Mouse (Mus musculus) A20 (cell line): ENCODE measurements around the gene Bcl2l14.

Source experiments
- DNase-seq: peaks from one replicate; pipeline ENCODE4 v3.0.0-alpha.2; 2011; ENCODE audit warnings: low read depth, low spot score

Gene Bcl2l14

DNA sequence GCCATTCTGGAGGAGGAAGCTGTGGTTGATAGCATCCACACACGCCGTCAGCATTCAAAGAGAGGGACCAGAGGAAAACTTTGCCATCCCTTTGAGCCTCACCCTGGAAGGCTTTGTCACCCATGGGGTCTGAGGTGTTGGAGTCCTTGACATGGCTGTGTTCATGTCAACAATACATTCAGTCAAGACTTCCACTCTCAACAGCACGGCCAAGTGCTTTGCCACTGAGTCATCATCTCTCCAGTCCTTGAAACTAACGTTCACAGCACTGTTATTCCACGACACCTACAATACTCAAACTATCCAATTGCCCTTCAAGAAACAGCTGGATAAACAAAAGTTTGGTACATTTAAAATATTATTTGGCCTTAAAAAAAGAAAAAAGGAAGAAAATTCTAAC lies 46.1 kb downstream of the Bcl2l14 start:
- no peak for DNase-seq

DNA sequence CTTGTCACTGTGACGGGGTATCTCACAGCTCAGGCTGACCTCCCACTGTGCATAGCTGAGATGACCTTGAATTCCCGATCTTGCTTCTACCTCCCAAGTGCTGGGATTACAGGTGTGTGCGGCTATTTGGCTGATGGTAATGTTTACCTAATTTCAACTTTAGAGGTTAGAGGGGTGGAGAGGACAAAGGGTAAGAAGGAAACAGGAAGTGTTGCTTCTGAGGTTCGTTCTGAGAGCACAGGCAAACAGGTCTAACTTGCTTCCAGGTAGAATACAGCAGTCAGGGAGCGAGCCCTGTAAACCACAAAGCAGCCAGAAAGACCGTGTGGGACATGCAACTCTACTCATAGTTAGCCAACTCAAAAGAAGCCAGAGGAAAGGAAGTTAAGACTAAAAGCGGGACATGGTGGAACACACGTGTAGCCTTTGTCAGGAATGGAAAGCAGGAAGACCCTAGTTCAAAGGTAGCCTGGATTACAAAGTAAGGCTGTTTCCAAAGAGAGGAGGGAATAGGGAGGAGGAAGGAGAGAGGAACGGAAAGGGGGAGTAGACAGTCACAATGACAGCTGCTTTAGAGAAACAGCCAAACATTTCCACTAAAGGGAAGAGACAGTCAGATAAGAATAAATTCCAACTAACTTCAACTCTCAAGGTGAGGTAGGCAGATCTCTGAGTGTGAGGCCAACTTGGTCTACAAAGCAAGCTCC lies 47.2 kb downstream of the Bcl2l14 start:
- peak; percentile 36 for DNase-seq

GRCm38 (mm10) chr6:134443925-134444324 lies 47.8 kb downstream of the Bcl2l14 start:
- no peak for DNase-seq

DNA sequence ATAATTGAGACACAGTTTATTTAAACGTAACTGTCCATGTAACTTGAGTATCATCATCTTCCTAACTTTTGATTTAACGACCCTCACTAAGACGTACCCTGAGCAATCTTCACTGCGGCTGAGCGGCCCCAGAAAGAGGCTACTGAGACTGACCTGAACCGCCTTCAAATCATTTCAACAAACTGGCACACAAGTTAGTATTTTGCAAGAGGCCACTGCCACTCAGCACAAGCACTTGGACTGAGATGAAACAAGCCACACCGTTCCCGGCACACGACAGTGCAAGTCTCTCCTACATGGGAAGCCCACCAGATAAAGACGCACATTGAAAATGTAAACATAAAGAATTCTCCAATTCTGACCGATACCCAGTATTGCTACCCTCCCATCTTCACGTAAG lies 52.3 kb downstream of the Bcl2l14 start:
- no peak for DNase-seq

DNA sequence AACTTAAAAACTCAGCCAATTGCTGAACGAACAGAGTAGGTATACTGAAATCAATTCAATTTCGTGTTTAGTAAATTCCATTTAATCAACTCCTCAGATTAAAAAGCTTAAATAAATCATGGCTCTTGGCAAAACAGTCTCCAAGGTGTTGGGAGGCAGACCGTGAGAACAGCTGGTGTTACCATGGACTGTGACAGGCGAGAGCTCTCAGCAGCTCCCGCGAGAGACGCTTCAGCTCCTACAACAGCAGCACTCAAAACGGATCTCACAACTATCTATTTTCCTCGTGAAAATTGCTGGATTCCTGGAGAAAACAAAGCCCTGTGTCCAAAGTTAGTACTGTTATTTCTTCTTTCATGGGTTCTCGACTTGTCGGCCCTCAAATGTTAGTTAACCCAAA lies 53.8 kb downstream of the Bcl2l14 start:
- no peak for DNase-seq

- no peak for DNase-seq
These were observed 54.6 kb downstream of the Bcl2l14 start for GRCm38 (mm10) chr6:134450661-134451119.

- DNase-seq = peak; percentile 21
These were observed 58.0 kb downstream of the Bcl2l14 start for GRCm38 (mm10) chr6:134454093-134454492.

DNA sequence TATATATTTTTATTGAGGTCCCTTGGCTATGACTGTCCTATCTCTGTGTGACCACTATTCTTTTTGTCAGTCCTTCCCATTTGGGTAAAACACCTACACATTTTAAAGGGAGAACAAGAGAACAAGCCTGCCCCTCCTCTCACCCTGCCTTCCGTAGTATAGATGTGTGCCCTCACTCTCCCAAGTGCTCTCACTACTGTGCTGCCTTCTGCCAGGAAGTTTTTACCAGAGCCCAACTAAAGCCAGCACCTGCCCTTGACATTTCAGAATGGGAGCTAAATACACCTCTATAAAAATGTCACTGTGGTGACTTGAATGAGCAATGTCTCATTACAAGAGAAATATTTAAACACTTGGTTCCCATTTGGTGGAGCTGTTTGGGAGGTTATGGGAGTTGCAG lies 62.3 kb downstream of the Bcl2l14 start:
- DNase-seq = no peak

GRCm38 (mm10) chr6:134461175-134461574 lies 65.1 kb downstream of the Bcl2l14 start:
- no peak for DNase-seq

DNA sequence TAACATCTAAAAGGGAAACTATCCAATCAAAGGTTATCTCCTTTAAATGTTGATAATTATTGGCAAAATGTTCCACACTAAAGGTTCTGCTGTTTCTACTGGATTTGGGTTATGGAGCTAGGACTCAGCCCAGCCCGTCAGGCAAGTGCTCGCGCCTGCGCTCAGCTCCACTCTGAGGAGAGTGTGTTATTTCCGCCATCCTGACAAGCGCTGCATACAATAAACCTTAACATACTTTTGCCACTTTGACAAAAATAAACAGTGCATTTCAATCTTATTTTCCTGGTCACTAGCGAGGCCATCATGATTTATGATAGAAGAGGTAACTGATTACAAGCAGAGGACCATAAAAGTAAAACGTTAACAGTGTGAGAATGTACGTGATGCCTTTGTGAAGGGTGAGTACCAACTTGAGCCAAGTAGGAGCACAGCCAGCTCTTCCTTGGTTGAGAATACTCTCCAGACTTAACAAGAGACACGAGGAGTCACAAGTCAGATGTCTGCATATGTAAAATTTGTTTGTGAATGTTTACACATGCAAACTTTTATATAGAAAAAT lies 70.6 kb downstream of the Bcl2l14 start:
- no peak for DNase-seq

- no peak for DNase-seq
These were observed 73.2 kb downstream of the Bcl2l14 start for GRCm38 (mm10) chr6:134469297-134469696.

- no peak for DNase-seq
These were observed 74.7 kb downstream of the Bcl2l14 start for GRCm38 (mm10) chr6:134470857-134471256.

- no peak for DNase-seq
These were observed 77.0 kb downstream of the Bcl2l14 start for GRCm38 (mm10) chr6:134473143-134473561.

DNA sequence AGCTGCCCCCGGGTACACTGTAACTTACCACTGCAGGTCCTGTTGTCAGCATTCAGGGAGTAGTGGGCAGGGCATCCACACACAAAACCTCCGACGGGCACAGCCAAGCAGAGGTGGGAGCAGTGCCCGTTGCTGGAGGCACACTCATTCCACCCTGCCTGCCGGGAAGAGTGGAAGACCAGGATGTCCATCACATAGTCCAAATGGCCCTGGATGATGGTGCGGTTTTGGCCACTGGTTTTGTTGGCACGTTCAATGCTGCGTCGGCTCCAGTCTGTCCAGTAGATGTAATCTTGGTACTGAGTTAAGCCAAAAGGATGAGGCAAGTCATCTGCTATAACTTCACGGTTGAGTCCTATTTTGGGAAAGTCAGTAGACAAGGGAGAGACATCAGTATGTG lies 83.4 kb downstream of the Bcl2l14 start:
- DNase-seq = no peak

- DNase-seq = no peak
These were observed 90.2 kb downstream of the Bcl2l14 start for GRCm38 (mm10) chr6:134486318-134486717.
